Mouse (Mus musculus): ENCODE measurements around the gene Gdf3.
"Not testable (repeated sequence)": the region's sequence is repeated elsewhere in the genome, so short reads cannot be mapped to it uniquely, and the experiment has no call there.

Gdf3 gene

GRCm38 (mm10) chr6:122609771-122610170, at the start of gene Gdf3:
Gene Gdf3, minus strand, starts transcription at chr6:122610087.
- no peak for DNase-seq

GRCm38 (mm10) chr6:122659567-122659966, 49.7 kb upstream of the Gdf3 start:
- no peak for DNase-seq

GRCm38 (mm10) chr6:122657630-122658029, 47.7 kb upstream of the Gdf3 start:
- DNase-seq: no peak

- no peak for DNase-seq
These were observed 44.4 kb upstream of the Gdf3 start for GRCm38 (mm10) chr6:122654301-122654700.

GRCm38 (mm10) chr6:122650398-122650980, 40.6 kb upstream of the Gdf3 start:
- DNase-seq: no peak

GRCm38 (mm10) chr6:122649903-122650302, 40.0 kb upstream of the Gdf3 start:
- no peak for DNase-seq

GRCm38 (mm10) chr6:122644196-122644595, 34.3 kb upstream of the Gdf3 start:
- DNase-seq: not testable (repeated sequence)

GRCm38 (mm10) chr6:122637566-122637965, 27.7 kb upstream of the Gdf3 start:
- not testable (repeated sequence) for DNase-seq

- no peak for DNase-seq
These were observed 26.8 kb upstream of the Gdf3 start for GRCm38 (mm10) chr6:122636666-122637065.

GRCm38 (mm10) chr6:122635315-122635714, 25.4 kb upstream of the Gdf3 start:
- no peak for DNase-seq

GRCm38 (mm10) chr6:122633411-122633810, 23.5 kb upstream of the Gdf3 start:
- DNase-seq: no peak

- no peak for DNase-seq
These were observed 17.7 kb upstream of the Gdf3 start for GRCm38 (mm10) chr6:122627469-122628108.

- DNase-seq: no peak
These were observed 16.2 kb upstream of the Gdf3 start, which contains the start of gene Dppa3 for GRCm38 (mm10) chr6:122626110-122626509. Gene Dppa3, plus strand, starts transcription at chr6:122626410.

- DNase-seq: no peak
These were observed 15.3 kb upstream of the Gdf3 start for GRCm38 (mm10) chr6:122625156-122625555.

GRCm38 (mm10) chr6:122624480-122624879, 14.6 kb upstream of the Gdf3 start:
- DNase-seq: no peak

- DNase-seq: no peak
These were observed 11.2 kb upstream of the Gdf3 start for GRCm38 (mm10) chr6:122621066-122621465.

- no peak for DNase-seq
These were observed 6.1 kb upstream of the Gdf3 start for GRCm38 (mm10) chr6:122616022-122616421.

GRCm38 (mm10) chr6:122614047-122614446, 4.2 kb upstream of the Gdf3 start:
- no peak for DNase-seq

- no peak for DNase-seq
These were observed 2.5 kb upstream of the Gdf3 start for GRCm38 (mm10) chr6:122612426-122612825.

- no peak for DNase-seq
These were observed 534 bp downstream of the Gdf3 start for GRCm38 (mm10) chr6:122609377-122609728.

GRCm38 (mm10) chr6:122608434-122609376, 1.2 kb downstream of the Gdf3 start:
- DNase-seq: no peak

- no peak for DNase-seq
These were observed 2.2 kb downstream of the Gdf3 start for GRCm38 (mm10) chr6:122607700-122608099.

- no peak for DNase-seq
These were observed 3.2 kb downstream of the Gdf3 start for GRCm38 (mm10) chr6:122606661-122607060.

- no peak for DNase-seq
These were observed 4.4 kb downstream of the Gdf3 start for GRCm38 (mm10) chr6:122605483-122605882.
